Mouse (Mus musculus) forebrain, embryonic 12.5 days (tissue): Measurements from ENCODE around the gene Zfp646. TPM values are rescaled to one million over a fixed set of nuclear protein-coding genes. Genes with fewer than 3 reads are reported as not detected.

Experiments used
- ATAC-seq: fragments of 200-750 bp; cut with Nextera tagmentation; 2 replicates; pipeline ENCODE4 v1.8.0; 2017; ENCODE audit warnings: moderate TSS enrichment; ENCODE audit not compliant: low FRiP score
- H3K27ac ChIP-seq: fragments of 300-500 bp; sonication (generic); 2 replicates; pipeline ENCODE4 v1.5.1; 2016; ENCODE audit warnings: mild to moderate bottlenecking
- H3K27me3 ChIP-seq: fragments of 300-500 bp; sonication (generic); 2 replicates; pipeline ENCODE4 v1.6.1; 2016; ENCODE audit warnings: mild to moderate bottlenecking
- H3K36me3 ChIP-seq: fragments of 300-500 bp; sonication (generic); replicated peaks from 2 replicates; pipeline ENCODE4 v1.6.1; 2016; ENCODE audit warnings: mild to moderate bottlenecking
- H3K4me1 ChIP-seq: fragments of 300-500 bp; sonication (generic); 2 replicates; pipeline ENCODE4 v1.6.1; 2016
- H3K4me2 ChIP-seq: fragments of 300-500 bp; sonication (generic); 2 replicates; pipeline ENCODE4 v1.6.1; 2016; ENCODE audit warnings: mild to moderate bottlenecking, moderate library complexity
- H3K4me3 ChIP-seq: fragments of 300-500 bp; sonication (generic); replicated peaks from 2 replicates; pipeline ENCODE4 v1.5.1; 2016; ENCODE audit warnings: mild to moderate bottlenecking
- H3K9ac ChIP-seq: fragments of 300-500 bp; sonication (generic); 2 replicates; pipeline ENCODE4 v1.6.1; 2016; ENCODE audit warnings: mild to moderate bottlenecking
- H3K9me3 ChIP-seq: fragments of 300-500 bp; sonication (generic); 2 replicates; pipeline ENCODE4 v1.6.1; 2016
- WGBS: fragments of 180-500 bp; shearing (Covaris S2); methylation state at CpG from one replicate; pipeline ENCODE4 v1.1.7; 2016; 5-methylcytosine and 5-hydroxymethylcytosine counted together
- polyA plus RNA-seq: library from polyadenylated mRNA; unstranded; fragments of >200 nt; fragmentation: Nextera tagmentation; extraction: Ambion mirVana; gene quantifications from 2 replicates; pipeline ENCODE4 v1.2.1, GENCODE M21; 2016

Gene Zfp646
- polyA plus RNA-seq, 1 experiment from 2014 or later: 22.2 TPM

GRCm38 (mm10) chr7:127907939-127908338 is 31.9 kb downstream of the Zfp646 start:
- 91% methylated on average over 12 of the region's 12 CpGs for WGBS
- Histone ChIP-seq H3K4me1 (peaks cover 13% of the 10 kb centered on the region), H3K9me3 (no peaks in the 10 kb centered on the region), H3K27me3 (no peaks in the 10 kb centered on the region), H3K9ac (no peak overlapping the region), H3K4me3 (no peak overlapping the region), H3K4me2 (no peak overlapping the region), H3K27ac (no peak overlapping the region), H3K36me3 (peaks cover 49% of the 10 kb centered on the region)
- no peak for ATAC-seq

- WGBS: 95% methylated on average over 4 of the region's 4 CpGs
Observed at GRCm38 (mm10) chr7:127908656-127909055, 32.6 kb downstream of the Zfp646 start.

GRCm38 (mm10) chr7:127912190-127912871 is 36.3 kb downstream of the Zfp646 start, which contains the start of gene Kat8:
TSS of gene Kat8 (plus strand) at chr7:127912516.
- Histone ChIP-seq H3K4me1 (peaks cover 6% of the 10 kb centered on the region), H3K4me3 (peak within 1 kb of the TSS; percentile 89), H3K4me2 (peak within 1 kb of the TSS; percentile 73), H3K27ac (peak within 1 kb of the TSS; percentile 76), H3K27me3 (no peaks in the 10 kb centered on the region), H3K9me3 (no peaks in the 10 kb centered on the region), H3K9ac (peak within 1 kb of the TSS; percentile 73), H3K36me3 (peaks cover 48% of the 10 kb centered on the region)
- peak; percentile 97 for ATAC-seq
- WGBS: under 1% methylated on average over 40 of the region's 40 CpGs

More at GRCm38 (mm10) chr7:127908656-127909055, 32.6 kb downstream of the Zfp646 start:
- no peak overlapping the region for H3K4me2 ChIP-seq
- H3K4me1 ChIP-seq: peaks cover 17% of the 10 kb centered on the region
- no peak overlapping the region for H3K9ac ChIP-seq
- H3K4me3 ChIP-seq: no peak overlapping the region
- no peaks in the 10 kb centered on the region for H3K9me3 ChIP-seq
- ATAC-seq: no peak
- H3K27me3 ChIP-seq: no peaks in the 10 kb centered on the region
- no peak overlapping the region for H3K27ac ChIP-seq
- peaks cover 49% of the 10 kb centered on the region for H3K36me3 ChIP-seq

- Histone ChIP-seq H3K9ac (peak overlapping the region; percentile 73), H3K27me3 (no peaks in the 10 kb centered on the region), H3K4me2 (peak overlapping the region; percentile 73), H3K4me3 (peak overlapping the region; percentile 89), H3K36me3 (peaks cover 46% of the 10 kb centered on the region), H3K27ac (no peak overlapping the region), H3K9me3 (no peaks in the 10 kb centered on the region), H3K4me1 (peaks cover 6% of the 10 kb centered on the region)
- WGBS: 44% methylated on average over 4 of the region's 4 CpGs
- no peak for ATAC-seq
Observed at GRCm38 (mm10) chr7:127912938-127913337, 36.9 kb downstream of the Zfp646 start.

- Histone ChIP-seq H3K4me3 (no peak overlapping the region), H3K9me3 (no peaks in the 10 kb centered on the region), H3K27me3 (no peaks in the 10 kb centered on the region), H3K27ac (no peak overlapping the region), H3K36me3 (peaks cover 36% of the 10 kb centered on the region), H3K4me2 (no peak overlapping the region), H3K9ac (no peak overlapping the region), H3K4me1 (peaks cover 6% of the 10 kb centered on the region)
- ATAC-seq: no peak
- 93% methylated on average over 12 of the region's 12 CpGs for WGBS
Observed at GRCm38 (mm10) chr7:127915293-127915692, 39.3 kb downstream of the Zfp646 start.

GRCm38 (mm10) chr7:127918203-127918602 is 42.2 kb downstream of the Zfp646 start:
- H3K4me1 ChIP-seq: peaks cover 1% of the 10 kb centered on the region
- no peak overlapping the region for H3K9ac ChIP-seq
- WGBS: 62% methylated on average over 3 of the region's 3 CpGs
- H3K36me3 ChIP-seq: peaks cover 61% of the 10 kb centered on the region
- H3K27me3 ChIP-seq: no peaks in the 10 kb centered on the region
- no peak overlapping the region for H3K4me3 ChIP-seq
- no peak overlapping the region for H3K4me2 ChIP-seq
- no peak for ATAC-seq
- H3K9me3 ChIP-seq: no peaks in the 10 kb centered on the region
- no peak overlapping the region for H3K27ac ChIP-seq

GRCm38 (mm10) chr7:127919290-127919689 is 43.3 kb downstream of the Zfp646 start:
- Histone ChIP-seq H3K36me3 (peaks cover 70% of the 10 kb centered on the region), H3K9ac (no peak overlapping the region), H3K27me3 (no peaks in the 10 kb centered on the region), H3K27ac (no peak overlapping the region), H3K4me1 (no peaks in the 10 kb centered on the region), H3K9me3 (no peaks in the 10 kb centered on the region), H3K4me2 (no peak overlapping the region), H3K4me3 (no peak overlapping the region)
- ATAC-seq: no peak
- WGBS: 84% methylated on average over 7 of the region's 7 CpGs

- no peaks in the 10 kb centered on the region for H3K9me3 ChIP-seq
- ATAC-seq: no peak
- no peak overlapping the region for H3K4me2 ChIP-seq
- H3K4me3 ChIP-seq: no peak overlapping the region
- no peaks in the 10 kb centered on the region for H3K27me3 ChIP-seq
- peaks cover 77% of the 10 kb centered on the region for H3K36me3 ChIP-seq
- no peak overlapping the region for H3K27ac ChIP-seq
- WGBS: 68% methylated on average over 8 of the region's 8 CpGs
- H3K4me1 ChIP-seq: no peaks in the 10 kb centered on the region
- no peak overlapping the region for H3K9ac ChIP-seq
Observed at GRCm38 (mm10) chr7:127921516-127921915, 45.5 kb downstream of the Zfp646 start.

GRCm38 (mm10) chr7:127922451-127923275 is 46.6 kb downstream of the Zfp646 start:
- H3K36me3 ChIP-seq: peaks cover 74% of the 10 kb centered on the region
- ATAC-seq: no peak
- no peak overlapping the region for H3K9ac ChIP-seq
- no peaks in the 10 kb centered on the region for H3K9me3 ChIP-seq
- no peak overlapping the region for H3K4me2 ChIP-seq
- H3K4me3 ChIP-seq: no peak overlapping the region
- peaks cover 1% of the 10 kb centered on the region; the same call in 1 of the 2 replicates for H3K27me3 ChIP-seq
- H3K27ac ChIP-seq: no peak overlapping the region
- 81% methylated on average over 6 of the region's 6 CpGs for WGBS
- H3K4me1 ChIP-seq: no peaks in the 10 kb centered on the region

- Histone ChIP-seq H3K27me3 (peaks cover 12% of the 10 kb centered on the region), H3K9me3 (no peaks in the 10 kb centered on the region), H3K4me1 (no peaks in the 10 kb centered on the region), H3K9ac (no peak overlapping the region), H3K36me3 (peaks cover 68% of the 10 kb centered on the region), H3K4me3 (no peak overlapping the region), H3K27ac (no peak overlapping the region), H3K4me2 (no peak overlapping the region)
- WGBS: 90% methylated on average over 5 of the region's 5 CpGs
- ATAC-seq: no peak
Observed at GRCm38 (mm10) chr7:127923714-127924113, 47.7 kb downstream of the Zfp646 start.

GRCm38 (mm10) chr7:127925252-127925651 is 49.2 kb downstream of the Zfp646 start:
- Histone ChIP-seq H3K27ac (no peak overlapping the region), H3K27me3 (peaks cover 27% of the 10 kb centered on the region), H3K4me3 (no peak overlapping the region), H3K4me1 (no peaks in the 10 kb centered on the region; the same call in 1 of the 2 replicates), H3K9ac (no peak overlapping the region), H3K9me3 (no peaks in the 10 kb centered on the region), H3K36me3 (peaks cover 63% of the 10 kb centered on the region), H3K4me2 (no peak overlapping the region)
- 67% methylated on average over 5 of the region's 5 CpGs for WGBS
- ATAC-seq: no peak

- ATAC-seq: no peak
- Histone ChIP-seq H3K36me3 (peaks cover 55% of the 10 kb centered on the region), H3K4me1 (no peaks in the 10 kb centered on the region; the same call in 1 of the 2 replicates), H3K9me3 (no peaks in the 10 kb centered on the region), H3K27ac (no peak overlapping the region), H3K4me2 (no peak overlapping the region), H3K27me3 (peaks cover 32% of the 10 kb centered on the region), H3K4me3 (no peak overlapping the region), H3K9ac (no peak overlapping the region)
- 89% methylated on average over 8 of the region's 8 CpGs for WGBS
Observed at GRCm38 (mm10) chr7:127926066-127926465, 50.0 kb downstream of the Zfp646 start.
